Comparison of ENCODE assay signal across 12 mouse cellular contexts in genomic region chr16:55948963-55949362, GRCm38 (mm10). TPM values are rescaled to one million over a fixed set of nuclear protein-coding genes. Genes with fewer than 3 reads are reported as not detected.
DNase-seq lines count a peak whose midpoint lies in the region; ATAC-seq and TF ChIP-seq lines count a peak whose summit lies in the region.
"Had no signal": no experiment of that assay in that cellular context is flagged by ENCODE, and none has a peak within 500 bp of the region (broad histone marks: within the 10 kb centered on the region; RNA-seq: fewer than 3 reads in every experiment).

No protein-coding gene starts in this region.

- no peak overlapping the region for H3K4me3 ChIP-seq in liver, postnatal 0 days (ENCODE audit: low read depth, low read length)
- no peak overlapping the region for H3K4me3 ChIP-seq in forebrain, embryonic 10.5 days
- H3K4me3 ChIP-seq: gastrocnemius, adult 2 months; layer of hippocampus, adult 2 months; midbrain, embryonic 12.5 days had no signal

- no peak for TF ChIP-seq EP300 in liver, postnatal 0 days (IDR thresholded peaks at IDR 0.05; ENCODE audit: low read depth)

- peak; percentile 46 for ATAC-seq in liver, postnatal 0 days

- H3K27me3 ChIP-seq in liver, postnatal 0 days (ENCODE audit: insufficient read depth, low read length), result no peaks in the 10 kb centered on the region
- no peaks in the 10 kb centered on the region for H3K27me3 ChIP-seq in forebrain, embryonic 10.5 days (ENCODE audit: poor library complexity, severe bottlenecking)
- H3K27me3 ChIP-seq: midbrain, embryonic 12.5 days had no signal

- no peaks in the 10 kb centered on the region for H3K4me1 ChIP-seq in liver, postnatal 0 days (ENCODE audit: insufficient read depth)
- H3K4me1 ChIP-seq in forebrain, embryonic 10.5 days, result no peaks in the 10 kb centered on the region
- H3K4me1 ChIP-seq: midbrain, embryonic 12.5 days had no signal

- peak; percentile 91 to 94 for DNase-seq in B cell, adult 2 months
- DNase-seq in Muller cell, postnatal 12 days (ENCODE audit: inconsistent ontology term), result peak; percentile 31
- DNase-seq in liver, postnatal 0 days, result peak; percentile 63
- peak; percentile 72 to 74 for DNase-seq in spleen, adult 18-20 months
- no peak for DNase-seq in layer of hippocampus, postnatal 25 days (ENCODE audit: extremely low spot score in 1 of 2, low spot score in 1 of 2)
- DNase-seq in forebrain, embryonic 10.5 days (ENCODE audit: extremely low spot score, low spot score), result no peak
- DNase-seq in embryo, embryonic 11 days, result no peak
- DNase-seq: adrenal gland, adult 2 months; gastrocnemius, adult 2 months; right cerebral cortex, adult 18-20 months had no signal

- H3K4me2 ChIP-seq in liver, postnatal 0 days (ENCODE audit: low read depth, low read length), result peak overlapping the region; percentile 7; the same call in 1 of the 2 replicates
- H3K4me2 ChIP-seq: midbrain, embryonic 12.5 days had no signal

- no peaks in the 10 kb centered on the region for H3K9me3 ChIP-seq in liver, postnatal 0 days (ENCODE audit: low read length)
- no peaks in the 10 kb centered on the region for H3K9me3 ChIP-seq in forebrain, embryonic 10.5 days
- H3K9me3 ChIP-seq: midbrain, embryonic 12.5 days had no signal

- H3K9ac ChIP-seq in liver, postnatal 0 days (replicated peaks), result no peak overlapping the region
- H3K9ac ChIP-seq: midbrain, embryonic 12.5 days had no signal

- H3K36me3 ChIP-seq in liver, postnatal 0 days (replicated peaks; ENCODE audit: insufficient read depth, low read length), result no peaks in the 10 kb centered on the region
- H3K36me3 ChIP-seq in forebrain, embryonic 10.5 days (replicated peaks), result no peaks in the 10 kb centered on the region
- H3K36me3 ChIP-seq: midbrain, embryonic 12.5 days had no signal

- WGBS in liver, postnatal 0 days (ENCODE audit: insufficient replicate concordance), result 18% methylated on average over 7 of the region's 7 CpGs
- WGBS in forebrain, embryonic 10.5 days, result 77% methylated on average over 7 of the region's 7 CpGs

- no peak for TF ChIP-seq CTCF in liver, postnatal 0 days (IDR thresholded peaks at IDR 0.05; ENCODE audit: low read depth)

- H3K27ac ChIP-seq in liver, postnatal 0 days (ENCODE audit: low read depth), result peak overlapping the region; percentile 76; the same call in 1 of the 2 replicates
- no peak overlapping the region for H3K27ac ChIP-seq in forebrain, embryonic 10.5 days
- H3K27ac ChIP-seq: gastrocnemius, adult 2 months; layer of hippocampus, adult 2 months; midbrain, embryonic 12.5 days had no signal

RNA-seq across cellular contexts. Expression of gene Cep97, which starts 14.3 kb away (rescaled TPM):
- polyA plus RNA-seq in liver, postnatal 0 days (2015; fragmentation: Nextera tagmentation; extraction: Ambion mirVana), result 2.4 and 2.7 TPM in 2 replicates
- 10 to 100 TPM; 13.4 to 14.2 TPM for total RNA-seq in layer of hippocampus, postnatal 25 days (2021)
- polyA plus RNA-seq in forebrain, embryonic 10.5 days (2016; fragmentation: Nextera tagmentation; extraction: Ambion mirVana), result 17.4 and 18.3 TPM in 2 replicates

RNA-seq across cellular contexts. Expression of gene Rpl24, which starts 17.1 kb away (rescaled TPM):
- polyA plus RNA-seq in liver, postnatal 0 days (2015; fragmentation: Nextera tagmentation; extraction: Ambion mirVana), result 446 and 482 TPM in 2 replicates
- total RNA-seq in layer of hippocampus, postnatal 25 days (2021), result 100 to 1,000 TPM; 367 to 413 TPM
- polyA plus RNA-seq in forebrain, embryonic 10.5 days (2016; fragmentation: Nextera tagmentation; extraction: Ambion mirVana), result 761 and 771 TPM in 2 replicates

RNA-seq across cellular contexts. Expression of gene Zbtb11, which starts 24.7 kb away (rescaled TPM):
- polyA plus RNA-seq in liver, postnatal 0 days (2015; fragmentation: Nextera tagmentation; extraction: Ambion mirVana), result 5.3 and 6.0 TPM in 2 replicates
- 10 to 100 TPM; 46.2 to 47.3 TPM for total RNA-seq in layer of hippocampus, postnatal 25 days (2021)
- polyA plus RNA-seq in forebrain, embryonic 10.5 days (2016; fragmentation: Nextera tagmentation; extraction: Ambion mirVana), result 16.5 and 18.2 TPM in 2 replicates

RNA-seq across cellular contexts. Expression of gene Nxpe3, which starts 53.9 kb away (rescaled TPM):
- polyA plus RNA-seq in liver, postnatal 0 days (2015; fragmentation: Nextera tagmentation; extraction: Ambion mirVana), result 0.22 and 0.31 TPM in 2 replicates
- 10 to 100 TPM; 11.2 to 11.6 TPM for total RNA-seq in layer of hippocampus, postnatal 25 days (2021)
- 1.1 and 1.3 TPM in 2 replicates for polyA plus RNA-seq in forebrain, embryonic 10.5 days (2016; fragmentation: Nextera tagmentation; extraction: Ambion mirVana)

Comparison
In these comparisons a context has a peak if more than half of its experiments do, and no peak if none do; other contexts are left out.
1. DNase-seq: peak in B cell, adult 2 months (2 of 2), Muller cell, postnatal 12 days (single experiment), liver, postnatal 0 days (single experiment) and spleen, adult 18-20 months (2 of 2); none in layer of hippocampus, postnatal 25 days (0 of 2), forebrain, embryonic 10.5 days (single experiment) and embryo, embryonic 11 days (single experiment).